Mouse (Mus musculus): ENCODE results near the gene Lcorl. TPM values are rescaled to one million over a fixed set of nuclear protein-coding genes. Genes with fewer than 3 reads are reported as not detected.

The Lcorl gene
- polyA plus RNA-seq, 1 experiment from 2014 or later, result 88.5 TPM

- Histone ChIP-seq H3K4me2 (ENCODE audit: low read length) (no peak overlapping the region), H3K4me3 (replicated peaks; ENCODE audit: low read depth, low read length) (no peak overlapping the region), H3K27ac (replicated peaks; ENCODE audit: low read depth, low read length) (no peak overlapping the region), H3K27me3 (ENCODE audit: control insufficient read depth, insufficient read depth, low read length) (no peaks in the 10 kb centered on the region), H3K4me1 (ENCODE audit: control insufficient read depth, insufficient read depth, low read length) (no peaks in the 10 kb centered on the region), H3K9me3 (ENCODE audit: control insufficient read depth, low read length) (no peaks in the 10 kb centered on the region), H3K9ac (replicated peaks; ENCODE audit: low read length) (no peak overlapping the region), H3K36me3 (ENCODE audit: control insufficient read depth, insufficient read depth, low read length) (no peaks in the 10 kb centered on the region)
- DNase-seq (peak; percentile 66), ATAC-seq (ENCODE audit: low FRiP score, low TSS enrichment) (no peak)
- 92% methylated on average over 4 of the region's 4 CpGs for WGBS
Measured at GRCm38 (mm10) chr5:45757502-45758121, 99.8 kb downstream of the Lcorl start.

GRCm38 (mm10) chr5:45737911-45738310 is 119.5 kb downstream of the Lcorl start:
- Histone ChIP-seq H3K4me1 (ENCODE audit: control insufficient read depth, insufficient read depth, low read length) (no peaks in the 10 kb centered on the region), H3K36me3 (ENCODE audit: control insufficient read depth, insufficient read depth, low read length) (peaks cover 14% of the 10 kb centered on the region), H3K27me3 (ENCODE audit: control insufficient read depth, insufficient read depth, low read length) (no peaks in the 10 kb centered on the region), H3K9ac (replicated peaks; ENCODE audit: low read length) (no peak overlapping the region), H3K4me2 (ENCODE audit: low read length) (no peak overlapping the region), H3K4me3 (replicated peaks; ENCODE audit: low read depth, low read length) (no peak overlapping the region), H3K9me3 (ENCODE audit: control insufficient read depth, low read length) (no peaks in the 10 kb centered on the region), H3K27ac (replicated peaks; ENCODE audit: low read depth, low read length) (no peak overlapping the region)
- WGBS, result 94% methylated on average over 1 of the region's 1 CpGs
- DNase-seq (no peak), ATAC-seq (ENCODE audit: low FRiP score, low TSS enrichment) (no peak)

- no peak overlapping the region for H3K9ac ChIP-seq (replicated peaks; ENCODE audit: low read length)
- no peak overlapping the region for H3K4me3 ChIP-seq (replicated peaks; ENCODE audit: low read depth, low read length)
- H3K9me3 ChIP-seq (ENCODE audit: control insufficient read depth, low read length), result no peaks in the 10 kb centered on the region
- peaks cover 11% of the 10 kb centered on the region for H3K36me3 ChIP-seq (ENCODE audit: control insufficient read depth, insufficient read depth, low read length)
- DNase-seq (no peak), ATAC-seq (ENCODE audit: low FRiP score, low TSS enrichment) (no peak)
- WGBS, result 98% methylated on average over 2 of the region's 2 CpGs
- no peaks in the 10 kb centered on the region for H3K27me3 ChIP-seq (ENCODE audit: control insufficient read depth, insufficient read depth, low read length)
- H3K4me2 ChIP-seq (ENCODE audit: low read length), result no peak overlapping the region
- H3K4me1 ChIP-seq (ENCODE audit: control insufficient read depth, insufficient read depth, low read length), result no peaks in the 10 kb centered on the region
- no peak overlapping the region for H3K27ac ChIP-seq (replicated peaks; ENCODE audit: low read depth, low read length)
Measured at GRCm38 (mm10) chr5:45733751-45734150, 123.7 kb downstream of the Lcorl start.

- Histone ChIP-seq H3K9me3 (ENCODE audit: control insufficient read depth, low read length) (no peaks in the 10 kb centered on the region), H3K27ac (replicated peaks; ENCODE audit: low read depth, low read length) (no peak overlapping the region), H3K9ac (replicated peaks; ENCODE audit: low read length) (no peak overlapping the region), H3K4me3 (replicated peaks; ENCODE audit: low read depth, low read length) (no peak overlapping the region), H3K4me2 (ENCODE audit: low read length) (no peak overlapping the region), H3K4me1 (ENCODE audit: control insufficient read depth, insufficient read depth, low read length) (no peaks in the 10 kb centered on the region), H3K36me3 (ENCODE audit: control insufficient read depth, insufficient read depth, low read length) (no peaks in the 10 kb centered on the region), H3K27me3 (ENCODE audit: control insufficient read depth, insufficient read depth, low read length) (no peaks in the 10 kb centered on the region)
- 95% methylated on average over 6 of the region's 6 CpGs for WGBS
- no peak for DNase-seq
- no peak for ATAC-seq (ENCODE audit: low FRiP score, low TSS enrichment)
Measured at GRCm38 (mm10) chr5:45718848-45719488, 138.4 kb downstream of the Lcorl start.

GRCm38 (mm10) chr5:45709653-45710052 is 147.8 kb downstream of the Lcorl start:
- Histone ChIP-seq H3K36me3 (ENCODE audit: control insufficient read depth, insufficient read depth, low read length) (0 out of 2 replicates have a peak, but pooled peaks cover 4% of the 10 kb centered on the region), H3K4me3 (replicated peaks; ENCODE audit: low read depth, low read length) (no peak overlapping the region), H3K27ac (replicated peaks; ENCODE audit: low read depth, low read length) (no peak overlapping the region), H3K4me2 (ENCODE audit: low read length) (no peak overlapping the region), H3K9me3 (ENCODE audit: control insufficient read depth, low read length) (no peaks in the 10 kb centered on the region), H3K9ac (replicated peaks; ENCODE audit: low read length) (no peak overlapping the region), H3K4me1 (ENCODE audit: control insufficient read depth, insufficient read depth, low read length) (no peaks in the 10 kb centered on the region), H3K27me3 (ENCODE audit: control insufficient read depth, insufficient read depth, low read length) (no peaks in the 10 kb centered on the region)
- ATAC-seq (ENCODE audit: low FRiP score, low TSS enrichment), result no peak
- no peak for DNase-seq
- 91% methylated on average over 2 of the region's 2 CpGs for WGBS

- DNase-seq, result no peak
- 99% methylated on average over 2 of the region's 2 CpGs for WGBS
- H3K36me3 ChIP-seq (ENCODE audit: control insufficient read depth, insufficient read depth, low read length), result 0 out of 2 replicates have a peak, but pooled peaks cover 4% of the 10 kb centered on the region
- H3K9me3 ChIP-seq (ENCODE audit: control insufficient read depth, low read length), result no peaks in the 10 kb centered on the region
- no peak overlapping the region for H3K27ac ChIP-seq (replicated peaks; ENCODE audit: low read depth, low read length)
- no peak for ATAC-seq (ENCODE audit: low FRiP score, low TSS enrichment)
- H3K9ac ChIP-seq (replicated peaks; ENCODE audit: low read length), result no peak overlapping the region
- H3K4me3 ChIP-seq (replicated peaks; ENCODE audit: low read depth, low read length), result no peak overlapping the region
- no peaks in the 10 kb centered on the region for H3K27me3 ChIP-seq (ENCODE audit: control insufficient read depth, insufficient read depth, low read length)
- H3K4me2 ChIP-seq (ENCODE audit: low read length), result no peak overlapping the region
- H3K4me1 ChIP-seq (ENCODE audit: control insufficient read depth, insufficient read depth, low read length), result no peaks in the 10 kb centered on the region
Measured at GRCm38 (mm10) chr5:45706811-45707210, 150.6 kb downstream of the Lcorl start.

GRCm38 (mm10) chr5:45691678-45692077 is 165.7 kb downstream of the Lcorl start:
- Histone ChIP-seq H3K4me2 (ENCODE audit: low read length) (no peak overlapping the region), H3K9ac (replicated peaks; ENCODE audit: low read length) (no peak overlapping the region), H3K27me3 (ENCODE audit: control insufficient read depth, insufficient read depth, low read length) (no peaks in the 10 kb centered on the region), H3K4me1 (ENCODE audit: control insufficient read depth, insufficient read depth, low read length) (no peaks in the 10 kb centered on the region), H3K36me3 (ENCODE audit: control insufficient read depth, insufficient read depth, low read length) (no peaks in the 10 kb centered on the region), H3K27ac (replicated peaks; ENCODE audit: low read depth, low read length) (no peak overlapping the region), H3K9me3 (ENCODE audit: control insufficient read depth, low read length) (no peaks in the 10 kb centered on the region), H3K4me3 (replicated peaks; ENCODE audit: low read depth, low read length) (no peak overlapping the region)
- ATAC-seq (ENCODE audit: low FRiP score, low TSS enrichment) (no peak), DNase-seq (no peak)
- 94% methylated on average over 6 of the region's 6 CpGs for WGBS

GRCm38 (mm10) chr5:45690802-45691201 is 166.6 kb downstream of the Lcorl start:
- Histone ChIP-seq H3K4me2 (ENCODE audit: low read length) (no peak overlapping the region), H3K9me3 (ENCODE audit: control insufficient read depth, low read length) (no peaks in the 10 kb centered on the region), H3K36me3 (ENCODE audit: control insufficient read depth, insufficient read depth, low read length) (no peaks in the 10 kb centered on the region), H3K27ac (replicated peaks; ENCODE audit: low read depth, low read length) (no peak overlapping the region), H3K4me1 (ENCODE audit: control insufficient read depth, insufficient read depth, low read length) (no peaks in the 10 kb centered on the region), H3K27me3 (ENCODE audit: control insufficient read depth, insufficient read depth, low read length) (no peaks in the 10 kb centered on the region), H3K4me3 (replicated peaks; ENCODE audit: low read depth, low read length) (no peak overlapping the region), H3K9ac (replicated peaks; ENCODE audit: low read length) (no peak overlapping the region)
- no peak for DNase-seq
- no peak for ATAC-seq (ENCODE audit: low FRiP score, low TSS enrichment)
- WGBS, result 86% methylated on average over 2 of the region's 2 CpGs

GRCm38 (mm10) chr5:45689152-45689551 is 168.3 kb downstream of the Lcorl start:
- Histone ChIP-seq H3K4me3 (replicated peaks; ENCODE audit: low read depth, low read length) (no peak overlapping the region), H3K4me1 (ENCODE audit: control insufficient read depth, insufficient read depth, low read length) (no peaks in the 10 kb centered on the region), H3K27ac (replicated peaks; ENCODE audit: low read depth, low read length) (no peak overlapping the region), H3K36me3 (ENCODE audit: control insufficient read depth, insufficient read depth, low read length) (no peaks in the 10 kb centered on the region), H3K9ac (replicated peaks; ENCODE audit: low read length) (no peak overlapping the region), H3K4me2 (ENCODE audit: low read length) (no peak overlapping the region), H3K27me3 (ENCODE audit: control insufficient read depth, insufficient read depth, low read length) (no peaks in the 10 kb centered on the region), H3K9me3 (ENCODE audit: control insufficient read depth, low read length) (no peaks in the 10 kb centered on the region)
- DNase-seq (no peak), ATAC-seq (ENCODE audit: low FRiP score, low TSS enrichment) (no peak)
- WGBS, result 95% methylated on average over 4 of the region's 4 CpGs

Data from midbrain, embryonic 14.5 days (tissue).